Mouse (Mus musculus) left cerebral cortex, adult 9 months (tissue): ENCODE data around the gene Atp13a3.
"Not testable (repeated sequence)": the region's sequence is repeated elsewhere in the genome, so short reads cannot be mapped to it uniquely, and the experiment has no call there.

Experiments
- DNase-seq, 2 experiments: peaks; one replicate each; pipeline ENCODE4 v3.0.0; 2022; ENCODE audit warnings: low spot score in 2 of 2

The Atp13a3 gene

DNA sequence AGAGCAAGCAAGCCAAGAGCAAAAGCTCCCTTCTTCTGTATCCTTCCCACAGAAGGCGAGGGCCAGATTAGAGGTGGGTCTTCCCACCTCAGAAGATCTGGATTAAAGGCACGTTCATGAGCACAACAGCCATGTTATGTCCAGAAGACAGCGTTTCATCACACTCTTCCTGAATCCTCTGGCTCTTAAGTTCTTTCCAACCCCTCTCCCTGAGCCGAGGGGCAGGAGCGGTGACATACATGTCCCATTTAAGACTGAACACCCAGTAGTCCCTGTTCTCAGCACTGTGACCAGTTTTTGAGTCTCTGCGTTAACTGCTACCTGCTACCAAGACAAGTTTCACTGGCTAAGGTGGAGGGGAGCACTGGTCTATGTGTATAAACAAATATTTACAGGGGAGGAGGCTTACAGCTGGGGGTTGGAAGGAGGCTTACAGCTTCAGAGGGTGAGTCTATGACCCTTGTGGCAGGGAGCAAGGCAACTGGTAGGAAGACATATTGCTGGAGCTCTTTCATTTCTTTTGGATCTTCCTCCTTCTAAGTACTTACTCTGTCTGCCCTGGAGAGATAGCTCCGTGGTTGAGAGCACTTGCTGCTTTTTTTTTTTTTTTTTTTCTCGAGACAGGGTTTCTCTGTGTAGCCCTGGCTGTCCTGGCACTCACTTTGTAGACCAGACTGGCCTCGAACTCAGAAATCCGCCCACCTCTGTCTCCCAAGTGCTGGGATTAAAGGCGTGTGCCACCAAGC, at the start of gene Atp13a3:
Gene Atp13a3 (minus strand): TSS at position 51 of the 746 bp plus-strand sequence.
- DNase-seq: no peak

DNA sequence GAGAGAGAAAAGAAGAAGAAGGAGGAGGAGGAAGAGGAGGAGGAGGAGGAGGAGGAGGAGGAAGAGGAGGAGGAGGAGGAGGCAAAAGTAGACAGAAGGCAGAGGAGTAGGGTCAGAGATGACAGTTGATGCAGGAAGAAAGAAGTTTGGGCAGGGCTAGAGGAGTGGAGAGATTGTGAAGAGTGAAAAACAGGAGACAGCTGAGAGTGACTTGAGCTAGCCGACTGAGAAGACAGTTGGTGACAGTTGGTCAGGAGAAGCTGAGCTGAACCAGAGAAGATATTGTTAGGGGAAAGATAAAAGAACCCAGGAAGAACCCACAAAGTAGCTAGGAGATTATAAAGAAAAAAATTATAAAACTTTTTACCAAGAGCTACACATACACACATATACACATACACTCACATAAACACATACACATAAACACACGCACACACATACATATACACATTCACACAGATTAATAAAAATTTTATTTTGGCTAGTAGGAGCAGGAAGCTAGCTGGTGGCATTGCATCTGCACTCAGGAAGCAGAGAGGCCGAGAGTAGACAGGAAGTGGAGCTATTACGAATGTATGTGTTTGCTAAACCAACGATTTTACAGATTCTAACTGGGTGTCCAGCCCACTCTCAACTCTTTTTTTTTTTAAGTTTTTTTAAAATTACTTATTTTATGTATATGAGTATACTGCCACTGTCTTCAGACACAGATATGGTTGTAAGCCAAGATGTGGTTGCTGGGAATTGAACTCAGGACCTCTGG, 47.6 kb upstream of the Atp13a3 start:
- no peak for DNase-seq

DNA sequence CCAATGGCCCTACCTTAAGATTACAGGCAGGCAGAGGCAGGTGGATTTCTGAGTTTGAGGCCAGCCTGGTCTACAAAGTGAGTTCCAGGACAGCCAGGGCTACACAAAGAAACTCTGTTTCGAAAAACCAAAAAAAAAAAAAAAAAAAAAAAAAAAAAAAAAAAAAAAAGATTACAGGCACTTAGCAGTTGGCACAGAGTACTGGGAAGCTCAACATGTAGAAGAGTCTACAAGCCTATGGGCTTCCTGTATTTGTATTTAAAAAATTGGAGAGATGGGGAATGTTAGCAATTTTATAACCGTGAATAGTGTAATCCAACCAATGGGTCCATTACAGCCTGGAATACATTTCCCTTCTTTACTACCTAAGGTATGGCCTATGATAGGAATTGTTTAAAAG, 45.4 kb upstream of the Atp13a3 start:
- DNase-seq: not testable (repeated sequence)

DNA sequence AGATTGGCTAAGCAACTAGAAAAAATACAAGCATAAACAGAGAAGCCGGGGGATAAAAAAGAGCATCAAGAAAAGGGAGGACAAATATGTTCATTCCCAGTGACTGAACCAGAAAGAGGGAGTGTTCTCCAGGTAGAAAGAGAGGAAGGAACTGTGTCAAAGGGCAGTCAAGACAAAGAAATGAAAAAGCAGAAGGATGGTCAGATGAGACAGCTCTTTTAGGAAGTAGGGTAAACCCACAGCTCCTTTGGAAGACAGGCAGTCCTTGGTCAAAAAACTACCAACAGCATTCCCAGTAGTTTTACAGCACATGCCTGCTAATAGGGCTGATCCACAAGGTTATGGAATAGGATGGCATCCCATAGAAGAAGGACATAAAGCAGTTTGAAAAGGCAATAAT, 43.2 kb upstream of the Atp13a3 start:
- DNase-seq: no peak

DNA sequence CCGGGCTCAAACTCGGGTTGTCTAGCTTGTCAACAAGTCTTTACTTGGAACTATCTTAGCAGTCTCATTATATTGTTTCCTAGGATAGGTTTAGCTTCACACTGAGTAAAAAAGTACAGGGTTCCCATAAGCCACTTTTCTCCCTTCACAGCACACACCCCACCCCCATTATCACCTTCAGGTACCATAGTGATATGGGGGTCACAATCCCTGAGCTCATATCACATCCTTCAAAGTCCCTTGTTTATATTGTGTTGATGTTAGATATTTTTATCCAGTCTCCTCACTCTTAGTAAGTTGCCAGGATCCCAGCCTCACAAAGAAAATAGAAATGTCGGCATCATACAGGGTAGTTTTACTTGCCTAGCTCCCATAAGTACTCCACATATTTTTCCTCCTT, 42.4 kb upstream of the Atp13a3 start:
- DNase-seq: no peak

DNA sequence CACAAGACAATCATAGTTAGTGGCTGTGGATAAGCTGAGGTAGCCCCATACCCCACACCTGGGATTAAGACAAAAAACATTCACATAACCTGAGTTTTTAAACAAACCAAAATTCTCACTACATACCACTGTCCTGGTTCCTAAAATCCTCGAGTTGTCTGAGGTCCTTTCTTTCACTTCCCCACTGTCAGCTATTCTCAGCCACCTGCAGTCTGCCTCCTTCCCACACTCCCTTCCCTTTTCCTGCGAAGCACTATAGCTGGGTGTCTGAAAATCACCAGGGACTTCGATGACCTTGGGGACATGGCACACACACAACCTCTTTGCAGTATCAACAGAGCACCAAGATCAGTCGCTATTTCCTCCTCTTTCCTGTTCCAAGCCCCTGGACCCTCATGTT, 41.9 kb upstream of the Atp13a3 start:
- DNase-seq: peak in 1 of 2 experiments; percentile 4

DNA sequence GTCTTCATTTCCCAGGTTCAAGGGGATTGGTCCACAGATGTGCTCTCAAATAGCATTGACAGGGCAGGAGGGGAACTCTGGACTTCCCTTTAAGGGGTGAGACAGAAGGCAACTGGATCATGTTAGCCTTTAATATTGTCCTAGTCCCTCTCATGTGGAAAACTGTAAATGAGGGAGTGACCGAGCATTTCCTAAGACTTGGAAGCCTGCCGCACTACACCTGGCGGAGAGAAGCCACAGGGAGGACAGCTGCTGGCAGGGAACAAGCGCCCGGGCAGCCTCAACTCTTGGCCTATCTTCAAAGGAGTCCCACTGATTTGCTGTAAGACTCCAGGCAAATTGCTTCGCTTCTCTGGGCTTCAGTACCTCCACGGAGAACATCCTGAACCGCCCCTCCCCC, 37.6 kb upstream of the Atp13a3 start:
- no peak for DNase-seq

DNA sequence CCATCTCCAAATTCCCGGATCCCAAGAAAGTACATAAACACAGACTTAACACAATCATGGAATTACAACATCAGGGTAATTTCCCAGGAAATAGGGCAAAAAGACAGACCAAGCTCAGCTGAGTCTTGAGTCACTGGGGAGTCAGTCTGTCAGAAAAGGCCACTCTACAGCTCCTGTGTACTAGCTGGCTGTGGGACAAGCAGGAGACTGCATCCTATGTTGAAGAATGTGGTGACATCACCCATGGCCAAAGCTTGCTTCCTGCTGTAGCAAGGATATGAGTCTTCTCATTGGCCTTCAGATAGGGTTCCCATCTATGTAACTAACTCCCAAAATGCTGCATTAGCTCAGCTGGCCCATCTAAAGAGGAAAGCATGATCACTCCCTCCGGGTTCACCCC, 36.7 kb upstream of the Atp13a3 start:
- no peak for DNase-seq

DNA sequence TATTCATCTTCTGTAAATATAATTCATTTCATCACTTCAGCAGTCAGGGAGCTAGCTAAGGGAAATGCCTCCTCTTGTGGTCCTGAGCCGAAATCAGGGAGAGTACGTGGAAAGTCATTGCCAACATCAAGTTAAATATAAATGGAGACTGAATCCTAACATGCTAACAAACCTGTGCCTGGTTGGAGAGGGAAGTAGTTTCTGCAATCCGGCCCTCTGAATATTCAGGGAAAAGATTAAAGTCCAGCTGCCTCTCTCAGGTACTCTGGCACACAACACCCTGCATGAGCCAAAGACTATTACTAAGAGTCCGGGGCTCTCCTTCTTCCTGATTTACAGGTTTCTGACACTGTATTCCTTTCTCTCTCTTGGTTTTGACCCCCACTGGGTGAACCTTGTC, 35.6 kb upstream of the Atp13a3 start:
- no peak for DNase-seq

DNA sequence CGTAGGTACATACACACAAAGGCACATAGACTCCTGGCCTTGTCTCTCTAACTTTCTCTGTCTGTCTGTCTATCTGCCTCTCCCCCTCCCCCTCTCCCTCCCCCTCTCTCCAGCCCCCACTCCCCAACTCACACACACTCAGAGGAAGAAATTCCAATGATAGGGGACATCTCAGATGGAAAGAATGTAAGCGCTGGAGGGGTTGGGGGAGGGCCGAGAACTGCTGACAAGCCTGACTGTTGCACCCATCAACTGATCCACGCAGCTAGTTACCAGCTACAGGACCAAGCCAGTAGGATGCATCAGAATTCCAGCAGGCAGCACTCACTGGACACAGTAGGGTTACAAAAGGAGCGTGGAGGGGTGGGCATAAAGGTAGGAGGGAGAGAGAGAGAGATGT, 34.1 kb upstream of the Atp13a3 start:
- no peak for DNase-seq

DNA sequence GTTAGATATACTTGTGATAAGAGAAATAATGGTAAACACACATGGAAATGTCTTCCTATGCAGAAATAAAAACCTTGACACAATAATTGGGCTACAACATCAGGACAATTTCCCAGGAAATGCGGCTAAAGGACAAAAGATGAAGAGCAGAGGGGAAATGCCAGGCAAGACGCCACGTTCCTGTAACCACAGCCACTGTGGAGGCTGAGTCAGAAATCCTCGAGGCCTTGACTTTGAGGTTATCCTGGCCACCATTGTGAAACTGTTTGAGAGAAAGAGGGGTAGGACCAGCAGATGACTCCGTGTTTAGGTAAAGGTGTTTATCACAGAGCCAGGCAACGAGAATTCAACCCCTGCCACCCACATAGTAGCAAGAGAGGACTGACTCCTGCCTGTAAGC, 33.6 kb upstream of the Atp13a3 start:
- DNase-seq: no peak

DNA sequence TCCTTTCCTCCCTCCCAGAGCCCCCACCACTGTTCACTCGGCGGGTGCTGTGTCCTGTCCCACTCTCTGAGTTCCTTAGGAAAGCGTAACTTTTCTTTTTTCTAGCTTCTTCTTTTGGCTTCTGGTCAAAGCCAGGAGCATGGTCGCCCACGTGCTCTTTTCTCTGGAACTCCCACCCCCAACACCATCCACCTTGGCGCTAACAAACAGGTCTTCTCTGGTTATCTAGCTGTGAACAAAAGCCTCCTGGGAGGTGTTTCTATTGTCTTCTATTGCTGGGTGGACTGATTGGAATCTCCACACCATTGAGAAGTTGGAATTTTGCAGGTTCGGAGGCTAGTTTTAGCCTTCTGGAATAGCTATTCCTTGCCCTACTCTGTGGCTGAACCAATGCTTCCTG, 30.5 kb upstream of the Atp13a3 start:
- DNase-seq: no peak

DNA sequence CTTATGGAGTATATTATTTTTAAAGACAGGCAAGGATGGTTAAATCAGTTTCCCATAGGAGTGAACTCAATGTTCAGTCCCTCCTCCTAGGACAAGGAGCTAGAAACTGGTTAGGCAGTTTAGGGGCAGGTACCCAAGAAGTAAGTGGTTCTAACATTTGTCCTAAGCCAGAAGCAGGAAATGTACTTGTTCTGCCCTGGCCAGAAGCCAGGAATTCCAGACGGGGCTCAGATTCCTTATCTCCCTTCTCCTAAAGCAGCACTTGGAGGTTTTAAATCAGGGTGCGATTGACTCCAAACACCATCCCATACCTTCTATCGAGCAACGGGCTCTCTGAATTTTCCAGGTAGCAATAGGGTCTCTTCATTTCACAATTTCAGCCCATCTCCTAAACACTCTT, 29.6 kb upstream of the Atp13a3 start:
- no peak for DNase-seq

DNA sequence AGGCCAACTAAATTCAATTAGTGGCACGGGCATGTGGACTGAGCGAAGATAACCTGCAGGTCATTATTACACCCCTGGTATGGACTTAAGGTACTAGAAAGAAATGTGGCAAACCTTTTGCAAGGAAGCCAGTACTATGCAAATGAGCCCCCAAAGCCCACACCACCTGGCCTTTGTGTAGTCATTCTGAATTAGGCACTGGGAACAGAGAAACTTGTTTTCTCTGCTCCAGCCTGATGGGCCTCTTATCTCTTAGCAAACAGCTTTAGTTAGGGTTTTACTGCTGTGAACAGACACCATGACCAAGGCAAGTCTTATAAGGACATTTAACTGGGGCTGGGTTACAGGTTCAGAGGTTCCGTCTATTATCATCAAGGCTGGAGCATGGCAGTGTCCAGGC, 27.4 kb upstream of the Atp13a3 start:
- no peak for DNase-seq

DNA sequence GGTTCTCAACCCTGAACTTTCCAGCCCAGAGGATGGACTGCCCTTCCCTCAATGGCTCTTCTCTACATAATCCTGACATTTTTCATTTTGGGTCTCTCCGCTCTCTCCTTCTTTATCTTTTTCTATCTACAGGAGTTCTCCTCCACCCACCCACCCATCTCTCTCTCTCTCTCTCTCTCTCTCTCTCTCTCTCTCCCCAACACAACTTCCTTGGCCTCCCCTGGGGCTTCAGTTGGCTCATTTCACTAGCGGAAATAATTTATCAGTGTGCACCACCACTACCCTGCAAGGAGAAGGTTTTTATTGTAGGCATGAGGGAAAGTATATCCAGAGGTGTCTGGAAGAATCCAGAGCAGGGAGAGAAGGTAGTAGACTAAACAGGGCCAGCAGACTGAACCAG, 26.3 kb upstream of the Atp13a3 start:
- DNase-seq: no peak

DNA sequence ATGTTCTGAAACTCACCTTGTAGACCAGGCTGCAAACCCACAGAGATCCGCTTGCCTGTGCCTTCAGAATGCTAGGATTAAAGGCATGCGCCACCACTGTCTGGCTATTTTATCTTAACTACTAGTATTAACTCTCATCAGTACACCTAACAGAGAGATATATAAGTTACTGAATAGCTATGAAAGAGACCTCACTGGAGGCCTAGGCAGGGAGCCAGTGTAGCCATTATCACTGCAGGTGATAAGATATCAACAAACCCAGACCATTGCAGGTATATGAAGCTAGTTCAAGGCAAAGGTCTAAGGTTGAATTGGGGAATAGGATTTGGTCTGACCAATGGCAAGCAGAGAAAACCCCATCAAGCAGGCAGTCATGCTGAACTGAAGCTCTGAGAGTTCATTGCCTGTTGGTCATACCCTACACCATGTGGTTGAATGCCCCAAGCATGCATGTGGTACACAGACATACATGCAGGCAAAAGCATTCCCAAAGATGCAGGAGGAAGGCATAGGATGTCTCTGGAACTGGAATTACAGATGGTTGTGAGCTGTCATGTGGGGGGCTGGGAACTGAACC, 24.8 kb upstream of the Atp13a3 start:
- no peak for DNase-seq

DNA sequence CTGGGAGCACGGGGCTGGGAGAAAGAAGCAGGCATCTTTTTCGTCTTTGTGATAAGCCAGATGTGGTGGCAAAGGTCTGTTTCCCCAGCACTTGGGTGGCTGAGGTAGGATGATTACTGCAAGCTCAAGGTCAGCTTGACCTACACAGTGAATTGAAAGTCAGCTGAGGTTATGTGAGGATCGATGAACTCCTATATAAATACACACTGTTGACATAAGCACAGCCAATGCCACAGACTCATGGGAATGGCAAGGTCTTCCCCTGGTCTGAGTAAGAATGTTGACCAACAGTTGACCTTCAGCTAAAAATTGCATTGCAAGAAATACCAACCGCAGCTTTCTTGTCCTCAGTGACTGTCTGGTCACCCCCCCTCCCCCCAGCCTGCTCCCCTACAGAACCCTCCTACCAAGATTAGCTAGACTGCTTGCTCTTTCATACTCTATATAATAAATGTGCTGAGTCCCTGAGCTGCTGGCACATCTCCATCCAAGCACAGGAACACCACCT, 23.0 kb upstream of the Atp13a3 start:
- DNase-seq: no peak

DNA sequence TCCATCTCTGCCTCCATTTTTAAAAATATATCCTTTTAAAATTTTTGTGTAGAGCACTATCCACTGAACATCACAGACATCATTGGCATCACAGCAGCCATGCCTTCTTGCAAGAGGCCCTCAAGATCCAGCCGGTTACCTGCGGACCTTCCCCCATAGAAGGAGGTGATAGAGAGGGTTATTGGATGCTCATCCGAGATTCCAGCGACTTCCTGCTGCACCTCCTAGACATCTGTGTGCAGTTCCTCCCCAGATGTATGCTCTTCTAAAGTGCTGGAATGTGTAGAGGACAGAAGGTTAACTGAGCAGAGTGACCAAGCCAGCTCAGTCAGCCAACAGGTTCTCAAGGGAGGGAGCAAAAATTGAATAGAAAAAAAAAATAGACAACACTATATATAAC, 21.7 kb upstream of the Atp13a3 start:
- DNase-seq: no peak

DNA sequence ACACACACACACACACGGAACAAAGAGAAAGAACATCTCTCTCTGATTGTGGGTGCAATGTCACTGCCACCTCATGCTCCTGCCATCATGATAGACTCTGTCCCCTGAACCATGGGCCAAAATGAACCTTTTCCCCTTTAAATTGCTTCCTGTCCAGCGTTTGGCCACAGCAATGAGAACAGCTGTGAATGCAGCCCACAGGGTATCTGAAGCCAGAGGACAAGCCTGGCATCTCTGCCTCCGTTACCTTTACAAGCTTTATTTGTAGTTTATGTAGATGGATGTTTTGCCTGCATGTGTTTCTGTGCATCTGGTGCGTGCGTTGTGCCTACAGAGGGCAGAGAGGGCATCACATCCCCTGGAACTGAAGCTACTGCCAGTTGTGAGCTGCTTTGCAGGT, 21.2 kb upstream of the Atp13a3 start:
- no peak for DNase-seq

DNA sequence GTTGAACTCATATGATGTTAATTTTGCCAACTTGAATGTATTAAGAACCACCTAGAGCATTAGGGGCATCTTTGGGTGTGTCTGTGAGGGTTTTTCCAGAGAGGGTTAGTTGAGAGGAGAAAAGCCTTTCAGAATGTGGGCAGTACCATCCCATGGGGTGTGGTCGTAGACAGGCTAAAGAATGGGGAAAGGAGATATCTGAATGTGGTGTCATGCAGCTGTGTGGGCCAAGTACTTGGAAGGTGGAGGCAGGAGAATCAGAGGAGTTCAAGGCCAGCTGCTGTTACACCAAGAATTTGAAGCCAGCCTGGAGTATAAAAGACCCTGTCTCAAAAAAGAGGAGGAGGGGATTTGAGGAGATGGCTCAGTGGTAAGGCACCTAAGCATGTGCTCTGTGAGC, 20.2 kb upstream of the Atp13a3 start:
- DNase-seq: no peak

DNA sequence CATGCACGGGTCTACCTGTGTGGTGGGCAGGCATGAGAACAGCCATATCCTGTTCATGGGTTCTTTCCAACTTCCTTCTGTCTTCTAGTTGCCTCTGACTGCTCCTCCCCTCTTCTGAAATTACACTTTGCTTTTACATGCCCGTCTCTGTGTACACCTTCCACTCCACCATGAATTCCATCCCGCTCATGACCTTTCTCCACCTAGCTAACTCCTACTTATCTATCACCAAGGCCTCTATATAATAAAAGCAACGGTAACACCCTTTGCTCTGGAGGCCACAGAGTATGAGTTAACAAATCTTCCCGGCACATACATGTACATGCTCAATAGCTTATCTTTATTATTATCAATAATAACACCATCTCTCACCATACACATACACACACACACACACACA, 18.3 kb upstream of the Atp13a3 start:
- DNase-seq: no peak

DNA sequence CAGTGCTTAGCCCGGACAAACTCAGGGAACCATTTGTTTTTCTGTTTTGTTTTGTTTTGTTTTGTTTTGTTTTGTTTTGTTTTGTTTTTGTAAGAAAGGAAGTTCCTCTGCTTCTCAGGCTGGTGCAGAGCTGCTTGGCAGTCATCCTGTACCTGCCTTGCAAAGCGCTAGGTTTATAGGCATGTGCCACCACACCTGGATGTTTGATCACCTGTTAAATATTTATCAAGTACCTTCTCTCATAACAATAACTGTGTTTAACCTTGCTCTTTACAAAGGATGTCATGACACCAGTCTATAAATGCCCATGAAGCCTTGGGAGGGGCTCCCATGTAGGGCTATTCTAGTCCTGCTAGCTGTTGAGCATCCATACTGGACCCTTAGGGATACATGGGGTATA, 10.9 kb upstream of the Atp13a3 start:
- DNase-seq: no peak

DNA sequence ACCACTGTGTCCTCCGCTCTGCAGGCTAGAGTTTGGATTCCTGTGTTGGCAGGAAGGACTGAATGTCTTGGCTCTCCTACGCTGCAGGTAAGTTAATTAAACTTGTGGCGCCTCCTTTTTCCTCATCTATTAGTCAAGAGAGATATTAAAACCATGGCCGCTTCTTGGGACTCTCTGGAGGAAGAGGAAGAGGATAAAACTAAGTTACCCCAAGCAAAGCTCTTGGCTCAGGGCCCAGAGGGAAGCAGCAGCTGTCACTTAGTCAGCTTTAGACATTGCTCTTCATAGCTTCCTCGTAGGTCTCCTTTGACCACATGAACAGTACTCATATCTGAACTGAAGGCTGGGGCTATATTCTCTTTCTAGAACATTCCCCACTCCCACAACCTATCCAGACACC, 10.5 kb upstream of the Atp13a3 start:
- peak in 1 of 2 experiments; percentile 11 for DNase-seq
